Mouse (Mus musculus) forebrain, embryonic 11.5 days (tissue): ENCODE measurements at regions not wholly inside any gene's neighbourhood (a gene's known extent, or its start where the extent isn't known, plus 50 kb on each side); places are given as distances from the start of the nearest gene placed in this dataset.

Experiments used
- ATAC-seq: fragments of 200-750 bp; cut with Nextera tagmentation; replicated peaks from 2 replicates; pipeline ENCODE4 v1.8.0; 2017; ENCODE audit warnings: moderate TSS enrichment; ENCODE audit not compliant: low FRiP score
- DNase-seq: peaks from one replicate; pipeline ENCODE4 v3.0.0-alpha.2; 2017; ENCODE audit warnings: low spot score
- H3K27ac ChIP-seq: fragments of 300-500 bp; sonication (generic); 2 replicates; pipeline ENCODE4 v1.5.1; 2014; ENCODE audit warnings: low read depth, low read length
- H3K27me3 ChIP-seq: fragments of 300-500 bp; sonication (generic); 2 replicates; pipeline ENCODE4 v1.6.1; 2014; ENCODE audit warnings: mild to moderate bottlenecking, low read length, mixed read lengths; ENCODE audit not compliant: control insufficient read depth, insufficient read depth
- H3K36me3 ChIP-seq: fragments of 300-500 bp; sonication (generic); 2 replicates; pipeline ENCODE4 v1.6.1; 2014; ENCODE audit warnings: mild to moderate bottlenecking, low read length, moderate library complexity, mixed read lengths; ENCODE audit not compliant: control insufficient read depth, insufficient read depth
- H3K4me1 ChIP-seq: fragments of 300-500 bp; sonication (generic); replicated peaks from 2 replicates; pipeline ENCODE4 v1.6.1; 2014; ENCODE audit warnings: low read length, mixed read lengths; ENCODE audit not compliant: control insufficient read depth, insufficient read depth
- H3K4me2 ChIP-seq: fragments of 300-500 bp; sonication (generic); 2 replicates; pipeline ENCODE4 v1.6.1; 2014; ENCODE audit warnings: low read depth, mild to moderate bottlenecking, low read length, moderate library complexity, mixed read lengths; ENCODE audit not compliant: severe bottlenecking
- H3K4me3 ChIP-seq: fragments of 300-500 bp; sonication (generic); 2 replicates; pipeline ENCODE4 v1.5.1; 2014; ENCODE audit warnings: low read depth, low read length
- H3K9ac ChIP-seq: fragments of 300-500 bp; sonication (generic); 2 replicates; pipeline ENCODE4 v1.6.1; 2014; ENCODE audit warnings: low read length
- H3K9me3 ChIP-seq: fragments of 300-500 bp; sonication (generic); 2 replicates; pipeline ENCODE4 v1.6.1; 2016; ENCODE audit warnings: low read length, mixed read lengths; ENCODE audit not compliant: control insufficient read depth
- WGBS: fragments of 180-500 bp; shearing (Covaris S2); extraction: QIAGEN DNeasy Blood & Tissue Kit; methylation state at CpG from one replicate; pipeline ENCODE4 v1.1.7; 2014; 5-methylcytosine and 5-hydroxymethylcytosine counted together

- H3K9me3 ChIP-seq, result peaks cover 8% of the 10 kb centered on the region; the same call in 1 of the 2 replicates
- no peak overlapping the region for H3K4me3 ChIP-seq
- no peaks in the 10 kb centered on the region for H3K4me1 ChIP-seq
- 88% methylated on average over 3 of the region's 3 CpGs for WGBS
- H3K36me3 ChIP-seq, result no peaks in the 10 kb centered on the region
- no peak overlapping the region for H3K27ac ChIP-seq
- no peak for ATAC-seq
- no peak overlapping the region for H3K4me2 ChIP-seq
- H3K9ac ChIP-seq, result no peak overlapping the region
- no peak for DNase-seq
- no peaks in the 10 kb centered on the region for H3K27me3 ChIP-seq
These were observed 199.7 kb downstream of the Foxo1 start for GRCm38 (mm10) chr3:52467876-52468275.

DNA sequence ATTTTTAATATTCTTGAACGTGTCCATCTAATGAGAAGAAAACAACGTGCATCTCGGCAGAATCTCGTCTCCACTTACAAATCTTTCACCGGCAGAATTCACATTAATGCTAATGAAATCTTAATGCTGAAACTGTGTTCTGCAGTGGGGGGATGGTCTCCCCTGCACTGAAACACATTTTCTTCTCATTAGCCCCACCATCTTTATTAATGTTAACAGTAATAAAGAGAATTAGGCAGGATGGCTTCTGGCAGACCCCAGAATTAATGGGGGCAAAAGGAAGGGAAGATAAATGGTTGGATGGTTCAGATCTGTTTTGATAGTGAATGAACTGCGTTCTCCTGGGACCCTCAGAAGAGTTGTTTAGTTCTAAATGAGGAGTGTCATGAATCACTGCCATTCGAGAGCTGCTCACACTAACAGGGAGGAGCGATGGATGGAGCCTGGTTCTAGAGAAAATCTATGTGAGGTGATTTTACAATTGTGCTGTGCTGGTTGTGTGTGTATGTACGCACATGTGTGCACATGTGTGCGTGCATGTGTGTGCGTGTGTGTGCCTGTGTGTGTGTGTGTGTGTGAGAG, 198.9 kb downstream of the Foxo1 start:
- H3K27ac ChIP-seq, result no peak overlapping the region
- H3K4me1 ChIP-seq, result no peaks in the 10 kb centered on the region
- ATAC-seq, result no peak
- no peak for DNase-seq
- no peaks in the 10 kb centered on the region for H3K36me3 ChIP-seq
- H3K4me3 ChIP-seq, result no peak overlapping the region
- H3K9me3 ChIP-seq, result peaks cover 8% of the 10 kb centered on the region; the same call in 1 of the 2 replicates
- H3K9ac ChIP-seq, result no peak overlapping the region
- WGBS, result 86% methylated on average over 11 of the region's 11 CpGs
- no peaks in the 10 kb centered on the region for H3K27me3 ChIP-seq
- H3K4me2 ChIP-seq, result no peak overlapping the region

- Histone ChIP-seq H3K36me3 (no peaks in the 10 kb centered on the region), H3K9ac (no peak overlapping the region), H3K27ac (no peak overlapping the region), H3K9me3 (peaks cover 7% of the 10 kb centered on the region; the same call in 1 of the 2 replicates), H3K4me1 (no peaks in the 10 kb centered on the region), H3K27me3 (no peaks in the 10 kb centered on the region), H3K4me2 (no peak overlapping the region), H3K4me3 (no peak overlapping the region)
- WGBS, result 80% methylated on average over 3 of the region's 3 CpGs
- ATAC-seq (no peak), DNase-seq (no peak)
These were observed 198.4 kb downstream of the Foxo1 start for GRCm38 (mm10) chr3:52466571-52466970.

DNA sequence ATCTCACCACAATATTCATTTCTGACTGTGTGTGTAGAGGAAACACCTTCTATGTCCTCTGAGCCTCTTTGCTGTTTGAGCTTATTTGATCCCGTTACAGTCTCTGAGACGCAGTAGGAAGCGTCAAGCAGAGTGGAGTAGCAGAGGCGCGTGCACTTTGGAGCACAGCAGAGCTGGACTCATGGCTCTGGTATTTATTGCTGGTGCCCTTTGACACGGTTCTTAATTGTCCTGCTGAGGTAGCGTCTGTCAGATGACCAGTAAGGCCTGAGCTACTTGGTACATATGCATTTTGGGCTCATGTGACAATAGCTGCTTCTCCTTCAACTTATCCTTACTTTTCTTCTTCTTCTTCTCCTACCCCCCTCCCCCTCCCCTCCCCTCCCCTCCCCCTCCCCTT, 195.8 kb downstream of the Foxo1 start:
- H3K9ac ChIP-seq, result no peak overlapping the region
- H3K4me1 ChIP-seq, result no peaks in the 10 kb centered on the region
- DNase-seq (no peak), ATAC-seq (no peak)
- H3K27me3 ChIP-seq, result no peaks in the 10 kb centered on the region
- no peaks in the 10 kb centered on the region for H3K9me3 ChIP-seq
- H3K36me3 ChIP-seq, result no peaks in the 10 kb centered on the region
- no peak overlapping the region for H3K4me3 ChIP-seq
- 61% methylated on average over 7 of the region's 7 CpGs for WGBS
- H3K4me2 ChIP-seq, result no peak overlapping the region
- H3K27ac ChIP-seq, result no peak overlapping the region

- ATAC-seq, result no peak
- H3K27ac ChIP-seq, result no peak overlapping the region
- H3K27me3 ChIP-seq, result no peaks in the 10 kb centered on the region
- WGBS, result 93% methylated on average over 5 of the region's 5 CpGs
- H3K9ac ChIP-seq, result no peak overlapping the region
- DNase-seq, result no peak
- H3K9me3 ChIP-seq, result no peaks in the 10 kb centered on the region
- no peak overlapping the region for H3K4me3 ChIP-seq
- H3K36me3 ChIP-seq, result no peaks in the 10 kb centered on the region
- H3K4me2 ChIP-seq, result no peak overlapping the region
- no peaks in the 10 kb centered on the region for H3K4me1 ChIP-seq
These were observed 186.8 kb downstream of the Foxo1 start for GRCm38 (mm10) chr3:52454955-52455354.

- DNase-seq, result no peak
- no peak overlapping the region for H3K27ac ChIP-seq
- WGBS, result 76% methylated on average over 3 of the region's 3 CpGs
- H3K4me3 ChIP-seq, result no peak overlapping the region
- no peak for ATAC-seq
- no peak overlapping the region for H3K4me2 ChIP-seq
- no peak overlapping the region for H3K9ac ChIP-seq
- H3K36me3 ChIP-seq, result no peaks in the 10 kb centered on the region
- H3K9me3 ChIP-seq, result no peaks in the 10 kb centered on the region
- H3K4me1 ChIP-seq, result no peaks in the 10 kb centered on the region
- H3K27me3 ChIP-seq, result no peaks in the 10 kb centered on the region
These were observed 184.9 kb downstream of the Foxo1 start for GRCm38 (mm10) chr3:52453041-52453440.

DNA sequence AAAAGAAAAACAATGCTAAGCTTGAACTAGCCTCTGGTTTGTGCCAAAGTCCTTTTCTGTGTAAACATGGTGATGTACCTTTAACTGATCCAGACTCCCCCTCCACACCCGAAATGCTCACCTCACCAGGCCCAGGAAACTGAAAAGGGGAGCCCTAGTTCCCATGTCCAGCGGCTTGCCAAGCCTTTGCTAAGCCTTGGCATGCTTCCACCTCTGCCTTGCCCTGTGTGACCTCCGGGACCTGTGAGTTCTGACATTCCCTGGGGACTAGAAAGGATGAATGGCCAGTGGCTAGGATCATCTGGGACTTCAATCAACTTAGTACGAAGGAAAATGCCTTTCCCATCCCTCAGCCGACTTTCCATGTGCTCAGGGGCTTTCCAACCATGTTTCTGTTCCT, 184.2 kb downstream of the Foxo1 start:
- 71% methylated on average over 5 of the region's 5 CpGs for WGBS
- Histone ChIP-seq H3K4me3 (no peak overlapping the region), H3K27me3 (no peaks in the 10 kb centered on the region), H3K36me3 (no peaks in the 10 kb centered on the region), H3K4me2 (no peak overlapping the region), H3K9ac (no peak overlapping the region), H3K27ac (no peak overlapping the region), H3K4me1 (no peaks in the 10 kb centered on the region), H3K9me3 (no peaks in the 10 kb centered on the region)
- ATAC-seq (no peak), DNase-seq (no peak)

DNA sequence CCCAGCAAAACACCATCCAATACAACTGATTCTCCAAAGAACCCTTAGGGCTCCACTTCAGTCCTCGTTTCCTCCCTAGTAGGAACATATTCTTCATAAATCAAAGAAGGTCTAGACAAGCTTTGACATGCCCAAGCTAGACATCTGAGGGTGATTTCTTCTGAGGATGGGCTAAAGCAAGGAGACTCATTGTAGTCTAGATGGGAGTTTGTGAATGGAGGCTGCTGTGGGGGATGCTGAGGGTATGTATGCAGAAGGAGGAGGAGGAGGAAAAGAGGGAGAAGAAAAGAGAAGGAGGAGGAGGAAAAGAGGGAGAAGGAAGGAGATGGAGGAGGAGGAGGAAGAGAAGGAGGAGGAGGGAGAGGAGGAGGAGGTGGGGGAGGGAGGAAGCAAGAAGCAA, 178.9 kb downstream of the Foxo1 start:
- no peak for ATAC-seq
- no peak overlapping the region for H3K9ac ChIP-seq
- H3K9me3 ChIP-seq, result no peaks in the 10 kb centered on the region
- WGBS, result 75% methylated on average over 1 of the region's 1 CpGs
- no peak overlapping the region for H3K27ac ChIP-seq
- no peak overlapping the region for H3K4me2 ChIP-seq
- H3K4me1 ChIP-seq, result peaks cover 3% of the 10 kb centered on the region; the same call in 1 of the 2 replicates
- H3K36me3 ChIP-seq, result no peaks in the 10 kb centered on the region
- no peak for DNase-seq
- no peaks in the 10 kb centered on the region for H3K27me3 ChIP-seq
- H3K4me3 ChIP-seq, result no peak overlapping the region

GRCm38 (mm10) chr3:52446500-52446899, 178.4 kb downstream of the Foxo1 start:
- no peak overlapping the region for H3K27ac ChIP-seq
- no peaks in the 10 kb centered on the region for H3K27me3 ChIP-seq
- H3K4me1 ChIP-seq, result peaks cover 3% of the 10 kb centered on the region; the same call in 1 of the 2 replicates
- no peak overlapping the region for H3K4me3 ChIP-seq
- no peak overlapping the region for H3K4me2 ChIP-seq
- H3K9me3 ChIP-seq, result no peaks in the 10 kb centered on the region
- no peak overlapping the region for H3K9ac ChIP-seq
- ATAC-seq, result no peak
- 74% methylated on average over 5 of the region's 5 CpGs for WGBS
- no peak for DNase-seq
- H3K36me3 ChIP-seq, result no peaks in the 10 kb centered on the region
